Mouse (Mus musculus): ENCODE measurements at regions not wholly inside any gene's neighbourhood (a gene's known extent, or its start where the extent isn't known, plus 50 kb on each side); places are given as distances from the start of the nearest gene placed in this dataset.

GRCm38 (mm10) chr9:51572040-51572439 is 193.1 kb upstream of the Arhgap20 start:
- Histone ChIP-seq H3K9ac (ENCODE audit: low read length) (no peak overlapping the region), H3K27me3 (replicated peaks; ENCODE audit: control insufficient read depth, insufficient read depth, low read length) (no peaks in the 10 kb centered on the region), H3K9me3 (ENCODE audit: control insufficient read depth, low read length) (no peaks in the 10 kb centered on the region), H3K36me3 (ENCODE audit: control insufficient read depth, insufficient read depth, low read length) (no peaks in the 10 kb centered on the region), H3K27ac (ENCODE audit: low read depth) (no peak overlapping the region), H3K4me2 (ENCODE audit: low read length) (no peak overlapping the region), H3K4me3 (ENCODE audit: low read depth, low read length) (no peak overlapping the region), H3K4me1 (replicated peaks; ENCODE audit: control insufficient read depth, insufficient read depth, low read length) (no peaks in the 10 kb centered on the region)
- DNase-seq (ENCODE audit: low spot score), result no peak
- WGBS, result 81% methylated on average over 5 of the region's 5 CpGs
- ATAC-seq (replicated peaks; ENCODE audit: low FRiP score, low TSS enrichment, low read depth), result no peak

DNA sequence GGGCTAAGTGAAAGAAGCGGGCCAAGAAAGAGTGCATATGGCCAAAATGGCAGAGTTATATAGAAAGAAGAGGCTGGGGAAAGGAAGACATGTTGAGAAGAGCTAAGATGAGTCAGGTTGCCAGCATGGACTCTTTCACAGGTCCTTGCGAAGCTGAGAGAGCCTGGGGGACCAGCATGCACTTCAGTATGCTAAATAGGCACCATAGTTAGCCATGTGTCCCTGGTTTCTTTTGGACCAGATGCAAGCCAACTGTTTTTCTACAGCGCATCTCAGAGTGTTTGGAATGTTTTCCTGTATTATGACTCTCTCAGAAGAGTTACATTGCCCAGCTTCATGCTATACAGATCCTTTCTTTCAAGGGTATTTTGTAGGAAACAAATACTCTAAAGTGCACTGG is 183.5 kb upstream of the Arhgap20 start:
- H3K27me3 ChIP-seq (replicated peaks; ENCODE audit: control insufficient read depth, insufficient read depth, low read length), result no peaks in the 10 kb centered on the region
- no peak overlapping the region for H3K4me3 ChIP-seq (ENCODE audit: low read depth, low read length)
- DNase-seq (ENCODE audit: low spot score), result no peak
- no peak overlapping the region for H3K27ac ChIP-seq (ENCODE audit: low read depth)
- no peak for ATAC-seq (replicated peaks; ENCODE audit: low FRiP score, low TSS enrichment, low read depth)
- WGBS, result 80% methylated on average over 3 of the region's 3 CpGs
- no peak overlapping the region for H3K9ac ChIP-seq (ENCODE audit: low read length)
- H3K36me3 ChIP-seq (ENCODE audit: control insufficient read depth, insufficient read depth, low read length), result no peaks in the 10 kb centered on the region
- no peaks in the 10 kb centered on the region for H3K4me1 ChIP-seq (replicated peaks; ENCODE audit: control insufficient read depth, insufficient read depth, low read length)
- no peak overlapping the region for H3K4me2 ChIP-seq (ENCODE audit: low read length)
- H3K9me3 ChIP-seq (ENCODE audit: control insufficient read depth, low read length), result no peaks in the 10 kb centered on the region

- DNase-seq (ENCODE audit: low spot score) (no peak), ATAC-seq (replicated peaks; ENCODE audit: low FRiP score, low TSS enrichment, low read depth) (no peak)
- no peak overlapping the region for H3K27ac ChIP-seq (ENCODE audit: low read depth)
- WGBS, result 28% methylated on average over 3 of the region's 3 CpGs
- H3K9ac ChIP-seq (ENCODE audit: low read length), result no peak overlapping the region
- H3K4me2 ChIP-seq (ENCODE audit: low read length), result no peak overlapping the region
- H3K27me3 ChIP-seq (replicated peaks; ENCODE audit: control insufficient read depth, insufficient read depth, low read length), result no peaks in the 10 kb centered on the region
- H3K36me3 ChIP-seq (ENCODE audit: control insufficient read depth, insufficient read depth, low read length), result no peaks in the 10 kb centered on the region
- H3K4me1 ChIP-seq (replicated peaks; ENCODE audit: control insufficient read depth, insufficient read depth, low read length), result no peaks in the 10 kb centered on the region
- H3K9me3 ChIP-seq (ENCODE audit: control insufficient read depth, low read length), result no peaks in the 10 kb centered on the region
- H3K4me3 ChIP-seq (ENCODE audit: low read depth, low read length), result no peak overlapping the region
Observed at GRCm38 (mm10) chr9:51593707-51594106, 171.4 kb upstream of the Arhgap20 start.

DNA sequence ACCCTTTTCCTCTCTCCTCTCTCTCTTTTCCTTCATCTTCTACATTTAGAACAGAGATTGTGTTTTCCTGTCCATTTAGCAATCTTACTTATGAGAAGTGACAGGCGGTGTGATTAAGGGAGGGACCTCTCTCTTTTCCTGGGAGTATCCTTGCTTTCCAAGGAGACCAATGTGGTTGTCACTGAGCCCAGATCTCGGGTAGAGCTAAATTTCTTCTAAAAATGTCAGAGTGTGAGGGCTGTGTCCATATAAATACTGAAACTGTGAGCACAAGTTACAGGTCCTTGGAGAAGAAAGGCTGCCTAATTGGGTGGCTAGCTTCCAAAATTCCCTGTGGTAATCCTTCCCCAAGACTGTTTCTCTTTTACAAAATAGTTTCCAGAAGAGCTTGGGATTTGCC is 166.4 kb upstream of the Arhgap20 start:
- no peak overlapping the region for H3K4me2 ChIP-seq (ENCODE audit: low read length)

GRCm38 (mm10) chr9:51608158-51608557 is 157.0 kb upstream of the Arhgap20 start:
- 78% methylated on average over 1 of the region's 1 CpGs for WGBS

More for the DNA sequence above, 166.4 kb upstream of the Arhgap20 start:
- Histone ChIP-seq H3K9ac (ENCODE audit: low read length) (no peak overlapping the region), H3K9me3 (ENCODE audit: control insufficient read depth, low read length) (no peaks in the 10 kb centered on the region), H3K36me3 (ENCODE audit: control insufficient read depth, insufficient read depth, low read length) (no peaks in the 10 kb centered on the region), H3K4me1 (replicated peaks; ENCODE audit: control insufficient read depth, insufficient read depth, low read length) (no peaks in the 10 kb centered on the region), H3K4me3 (ENCODE audit: low read depth, low read length) (no peak overlapping the region), H3K27ac (ENCODE audit: low read depth) (no peak overlapping the region), H3K27me3 (replicated peaks; ENCODE audit: control insufficient read depth, insufficient read depth, low read length) (no peaks in the 10 kb centered on the region)
- ATAC-seq (replicated peaks; ENCODE audit: low FRiP score, low TSS enrichment, low read depth) (no peak), DNase-seq (ENCODE audit: low spot score) (no peak)
- 71% methylated on average over 2 of the region's 2 CpGs for WGBS

GRCm38 (mm10) chr9:51608697-51609456 is 156.3 kb upstream of the Arhgap20 start:
- H3K9me3 ChIP-seq (ENCODE audit: control insufficient read depth, low read length), result no peaks in the 10 kb centered on the region
- H3K27ac ChIP-seq (ENCODE audit: low read depth), result no peak overlapping the region
- H3K36me3 ChIP-seq (ENCODE audit: control insufficient read depth, insufficient read depth, low read length), result no peaks in the 10 kb centered on the region
- H3K4me1 ChIP-seq (replicated peaks; ENCODE audit: control insufficient read depth, insufficient read depth, low read length), result no peaks in the 10 kb centered on the region
- no peak overlapping the region for H3K9ac ChIP-seq (ENCODE audit: low read length)
- no peak for ATAC-seq (replicated peaks; ENCODE audit: low FRiP score, low TSS enrichment, low read depth)
- WGBS, result 91% methylated on average over 6 of the region's 6 CpGs
- no peak for DNase-seq (ENCODE audit: low spot score)
- no peak overlapping the region for H3K4me2 ChIP-seq (ENCODE audit: low read length)
- H3K27me3 ChIP-seq (replicated peaks; ENCODE audit: control insufficient read depth, insufficient read depth, low read length), result no peaks in the 10 kb centered on the region
- H3K4me3 ChIP-seq (ENCODE audit: low read depth, low read length), result no peak overlapping the region

More at GRCm38 (mm10) chr9:51608158-51608557, 157.0 kb upstream of the Arhgap20 start:
- no peak overlapping the region for H3K4me2 ChIP-seq (ENCODE audit: low read length)
- H3K36me3 ChIP-seq (ENCODE audit: control insufficient read depth, insufficient read depth, low read length), result no peaks in the 10 kb centered on the region
- H3K4me1 ChIP-seq (replicated peaks; ENCODE audit: control insufficient read depth, insufficient read depth, low read length), result no peaks in the 10 kb centered on the region
- no peak overlapping the region for H3K4me3 ChIP-seq (ENCODE audit: low read depth, low read length)
- no peak for ATAC-seq (replicated peaks; ENCODE audit: low FRiP score, low TSS enrichment, low read depth)
- no peak overlapping the region for H3K9ac ChIP-seq (ENCODE audit: low read length)
- no peaks in the 10 kb centered on the region for H3K27me3 ChIP-seq (replicated peaks; ENCODE audit: control insufficient read depth, insufficient read depth, low read length)
- no peak overlapping the region for H3K27ac ChIP-seq (ENCODE audit: low read depth)
- no peak for DNase-seq (ENCODE audit: low spot score)
- no peaks in the 10 kb centered on the region for H3K9me3 ChIP-seq (ENCODE audit: control insufficient read depth, low read length)

- no peaks in the 10 kb centered on the region for H3K4me1 ChIP-seq (replicated peaks; ENCODE audit: control insufficient read depth, insufficient read depth, low read length)
- no peak overlapping the region for H3K4me2 ChIP-seq (ENCODE audit: low read length)
- H3K9me3 ChIP-seq (ENCODE audit: control insufficient read depth, low read length), result no peaks in the 10 kb centered on the region
- H3K27ac ChIP-seq (ENCODE audit: low read depth), result no peak overlapping the region
- no peaks in the 10 kb centered on the region for H3K27me3 ChIP-seq (replicated peaks; ENCODE audit: control insufficient read depth, insufficient read depth, low read length)
- no peak overlapping the region for H3K4me3 ChIP-seq (ENCODE audit: low read depth, low read length)
- H3K36me3 ChIP-seq (ENCODE audit: control insufficient read depth, insufficient read depth, low read length), result no peaks in the 10 kb centered on the region
- no peak overlapping the region for H3K9ac ChIP-seq (ENCODE audit: low read length)
- ATAC-seq (replicated peaks; ENCODE audit: low FRiP score, low TSS enrichment, low read depth), result no peak
- WGBS, result 77% methylated on average over 4 of the region's 4 CpGs
- no peak for DNase-seq (ENCODE audit: low spot score)
Observed at GRCm38 (mm10) chr9:51626156-51626555, 139.0 kb upstream of the Arhgap20 start.

- no peak for ATAC-seq (replicated peaks; ENCODE audit: low FRiP score, low TSS enrichment, low read depth)
Observed at GRCm38 (mm10) chr9:51636097-51636496, 129.0 kb upstream of the Arhgap20 start.

DNA sequence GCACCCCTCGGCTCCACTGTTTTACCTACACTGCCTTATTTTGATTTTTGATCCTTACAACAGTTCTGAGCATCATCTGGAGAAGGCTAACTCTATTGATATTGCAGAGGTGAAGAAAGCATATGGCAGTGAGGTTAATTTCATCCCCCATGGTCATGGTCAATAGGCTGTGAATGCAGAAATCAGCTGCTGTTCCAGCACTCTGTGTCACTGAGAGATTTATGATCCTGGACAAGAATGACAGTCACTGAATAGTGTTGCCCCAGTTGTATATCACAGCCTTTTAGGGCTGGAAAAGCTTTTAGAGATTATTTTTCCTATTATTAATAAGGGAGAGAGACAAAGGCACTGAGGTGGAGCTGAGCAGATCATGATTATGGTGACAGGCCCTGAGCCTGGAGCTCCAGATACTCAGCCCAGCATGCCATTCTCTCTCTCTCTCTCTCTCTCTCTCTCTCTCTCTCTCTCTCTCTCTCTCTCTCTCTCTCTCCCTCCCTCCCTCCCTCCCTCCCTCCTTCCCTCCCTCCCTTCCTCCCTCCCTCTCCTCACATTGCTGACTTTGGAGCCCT is 128.5 kb upstream of the Arhgap20 start:
- no peak for ATAC-seq (replicated peaks; ENCODE audit: low FRiP score, low TSS enrichment, low read depth)
- H3K27me3 ChIP-seq (replicated peaks; ENCODE audit: control insufficient read depth, insufficient read depth, low read length), result no peaks in the 10 kb centered on the region

More at GRCm38 (mm10) chr9:51636097-51636496, 129.0 kb upstream of the Arhgap20 start:
- no peak overlapping the region for H3K27ac ChIP-seq (ENCODE audit: low read depth)
- H3K9ac ChIP-seq (ENCODE audit: low read length), result no peak overlapping the region
- DNase-seq (ENCODE audit: low spot score), result no peak
- no peak overlapping the region for H3K4me2 ChIP-seq (ENCODE audit: low read length)
- H3K36me3 ChIP-seq (ENCODE audit: control insufficient read depth, insufficient read depth, low read length), result no peaks in the 10 kb centered on the region
- no peak overlapping the region for H3K4me3 ChIP-seq (ENCODE audit: low read depth, low read length)
- no peaks in the 10 kb centered on the region for H3K27me3 ChIP-seq (replicated peaks; ENCODE audit: control insufficient read depth, insufficient read depth, low read length)
- H3K4me1 ChIP-seq (replicated peaks; ENCODE audit: control insufficient read depth, insufficient read depth, low read length), result no peaks in the 10 kb centered on the region
- no peaks in the 10 kb centered on the region for H3K9me3 ChIP-seq (ENCODE audit: control insufficient read depth, low read length)
- WGBS, result 89% methylated on average over 2 of the region's 2 CpGs

More for the DNA sequence above, 128.5 kb upstream of the Arhgap20 start:
- Histone ChIP-seq H3K4me3 (ENCODE audit: low read depth, low read length) (no peak overlapping the region), H3K4me1 (replicated peaks; ENCODE audit: control insufficient read depth, insufficient read depth, low read length) (no peaks in the 10 kb centered on the region), H3K4me2 (ENCODE audit: low read length) (no peak overlapping the region), H3K36me3 (ENCODE audit: control insufficient read depth, insufficient read depth, low read length) (no peaks in the 10 kb centered on the region), H3K9me3 (ENCODE audit: control insufficient read depth, low read length) (no peaks in the 10 kb centered on the region), H3K27ac (ENCODE audit: low read depth) (no peak overlapping the region), H3K9ac (ENCODE audit: low read length) (no peak overlapping the region)
- DNase-seq (ENCODE audit: low spot score), result no peak
- WGBS, result 87% methylated on average over 1 of the region's 1 CpGs
